Mouse (Mus musculus) kidney, embryonic 16.5 days (tissue): ENCODE measurements around the gene Lrfn2. TPM values are rescaled to one million over a fixed set of nuclear protein-coding genes. Genes with fewer than 3 reads are reported as not detected.

Source experiments
- ATAC-seq: fragments of 200-750 bp; cut with Nextera tagmentation; 2 replicates; pipeline ENCODE4 v1.8.0; 2017; ENCODE audit warnings: moderate TSS enrichment; ENCODE audit not compliant: low FRiP score, low TSS enrichment
- H3K27ac ChIP-seq: fragments of 300-500 bp; sonication (generic); 2 replicates; pipeline ENCODE4 v1.5.1; 2014; ENCODE audit warnings: low read length
- H3K27me3 ChIP-seq: fragments of 300-500 bp; sonication (generic); 2 replicates; pipeline ENCODE4 v1.6.1; 2014; ENCODE audit warnings: low read length, control low read depth, mixed read lengths; ENCODE audit not compliant: insufficient read depth
- H3K36me3 ChIP-seq: fragments of 300-500 bp; sonication (generic); 2 replicates; pipeline ENCODE4 v1.6.1; 2014; ENCODE audit warnings: low read length, control low read depth, mixed read lengths; ENCODE audit not compliant: insufficient read depth
- H3K4me1 ChIP-seq: fragments of 300-500 bp; sonication (generic); 2 replicates; pipeline ENCODE4 v1.6.1; 2014; ENCODE audit warnings: low read length, control low read depth, mixed read lengths; ENCODE audit not compliant: insufficient read depth
- H3K4me2 ChIP-seq: fragments of 300-500 bp; sonication (generic); replicated peaks from 2 replicates; pipeline ENCODE4 v1.6.1; 2014; ENCODE audit warnings: low read depth, low read length
- H3K4me3 ChIP-seq: fragments of 300-500 bp; sonication (generic); 2 replicates; pipeline ENCODE4 v1.5.1; 2014; ENCODE audit warnings: mild to moderate bottlenecking, low read length
- H3K9ac ChIP-seq: fragments of 300-500 bp; sonication (generic); replicated peaks from 2 replicates; pipeline ENCODE4 v1.6.1; 2014; ENCODE audit warnings: low read length
- H3K9me3 ChIP-seq: fragments of 300-500 bp; sonication (generic); 2 replicates; pipeline ENCODE4 v1.6.1; 2016; ENCODE audit warnings: low read length, control low read depth
- WGBS: fragments of 180-500 bp; shearing (Covaris S2); extraction: QIAGEN DNeasy Blood & Tissue Kit; methylation state at CpG from one replicate; pipeline ENCODE4 v1.1.7; 2014; 5-methylcytosine and 5-hydroxymethylcytosine counted together
- microRNA-seq: library from miRNA; unstranded; fragments of <30 nt; microRNA quantifications from one replicate; pipeline ENCODE4, GENCODE M21; 2016
- polyA plus RNA-seq: library from polyadenylated mRNA; unstranded; fragments of >200 nt; fragmentation: Nextera tagmentation; extraction: Ambion mirVana; gene quantifications from 2 replicates; pipeline ENCODE4 v1.2.1, GENCODE M21; 2015

The Lrfn2 gene
- polyA plus RNA-seq, 1 experiment from 2014 or later = 0.94 TPM

GRCm38 (mm10) chr17:49096781-49097544 is 164.8 kb downstream of the Lrfn2 start:
- Histone ChIP-seq H3K27ac (no peak overlapping the region), H3K36me3 (no peaks in the 10 kb centered on the region), H3K4me1 (no peaks in the 10 kb centered on the region), H3K27me3 (no peaks in the 10 kb centered on the region), H3K9ac (no peak overlapping the region), H3K4me2 (no peak overlapping the region), H3K9me3 (no peaks in the 10 kb centered on the region), H3K4me3 (no peak overlapping the region)
- ATAC-seq = no peak
- 75% methylated on average over 16 of the region's 16 CpGs for WGBS

GRCm38 (mm10) chr17:49111399-49111798 is 179.2 kb downstream of the Lrfn2 start:
- Histone ChIP-seq H3K27me3 (no peaks in the 10 kb centered on the region), H3K9me3 (no peaks in the 10 kb centered on the region; the same call in 1 of the 2 replicates), H3K27ac (no peak overlapping the region), H3K4me3 (no peak overlapping the region), H3K36me3 (no peaks in the 10 kb centered on the region), H3K4me2 (no peak overlapping the region), H3K4me1 (no peaks in the 10 kb centered on the region), H3K9ac (no peak overlapping the region)
- ATAC-seq = no peak
- 85% methylated on average over 3 of the region's 3 CpGs for WGBS

- no peaks in the 10 kb centered on the region for H3K27me3 ChIP-seq
- H3K4me1 ChIP-seq = no peaks in the 10 kb centered on the region
- H3K4me2 ChIP-seq = no peak overlapping the region
- H3K4me3 ChIP-seq = no peak overlapping the region
- WGBS = 88% methylated on average over 2 of the region's 2 CpGs
- no peak overlapping the region for H3K27ac ChIP-seq
- H3K36me3 ChIP-seq = no peaks in the 10 kb centered on the region
- H3K9me3 ChIP-seq = no peaks in the 10 kb centered on the region; the same call in 1 of the 2 replicates
- no peak overlapping the region for H3K9ac ChIP-seq
- ATAC-seq = no peak
These were observed 179.7 kb downstream of the Lrfn2 start for GRCm38 (mm10) chr17:49111911-49112310.

GRCm38 (mm10) chr17:49113336-49113735 is 181.2 kb downstream of the Lrfn2 start:
- no peak overlapping the region for H3K9ac ChIP-seq
- H3K27ac ChIP-seq = no peak overlapping the region
- no peak for ATAC-seq
- no peak overlapping the region for H3K4me3 ChIP-seq
- H3K36me3 ChIP-seq = no peaks in the 10 kb centered on the region
- H3K4me1 ChIP-seq = no peaks in the 10 kb centered on the region
- H3K9me3 ChIP-seq = no peaks in the 10 kb centered on the region; the same call in 1 of the 2 replicates
- no peak overlapping the region for H3K4me2 ChIP-seq
- 44% methylated on average over 3 of the region's 3 CpGs for WGBS
- H3K27me3 ChIP-seq = no peaks in the 10 kb centered on the region

GRCm38 (mm10) chr17:49124166-49124565 is 192.0 kb downstream of the Lrfn2 start:
- no peak overlapping the region for H3K4me2 ChIP-seq
- H3K27me3 ChIP-seq = no peaks in the 10 kb centered on the region
- no peak overlapping the region for H3K9ac ChIP-seq
- H3K4me1 ChIP-seq = no peaks in the 10 kb centered on the region
- no peaks in the 10 kb centered on the region for H3K9me3 ChIP-seq
- H3K36me3 ChIP-seq = no peaks in the 10 kb centered on the region
- H3K27ac ChIP-seq = no peak overlapping the region
- H3K4me3 ChIP-seq = no peak overlapping the region
- 97% methylated on average over 1 of the region's 1 CpGs for WGBS
- no peak for ATAC-seq

- Histone ChIP-seq H3K4me1 (no peaks in the 10 kb centered on the region), H3K4me2 (no peak overlapping the region), H3K27ac (no peak overlapping the region), H3K4me3 (no peak overlapping the region), H3K9ac (no peak overlapping the region), H3K27me3 (no peaks in the 10 kb centered on the region), H3K36me3 (no peaks in the 10 kb centered on the region), H3K9me3 (no peaks in the 10 kb centered on the region)
- 70% methylated on average over 3 of the region's 3 CpGs for WGBS
- no peak for ATAC-seq
These were observed 192.5 kb downstream of the Lrfn2 start for GRCm38 (mm10) chr17:49124642-49125041.

Small RNAs within 50 kb of the gene (microRNA-seq; reads per million reads assigned to microRNA genes)
- not detected for gene Gm44304
